Mouse (Mus musculus) spleen, postnatal 4 days (tissue): ENCODE results near the gene Cdkn1a.

Experiments
- DNase-seq, 2 experiments: peaks; one replicate each; pipeline ENCODE4 v3.0.0; 2022; ENCODE audit warnings: low spot score in 2 of 2

Cdkn1a gene

DNA sequence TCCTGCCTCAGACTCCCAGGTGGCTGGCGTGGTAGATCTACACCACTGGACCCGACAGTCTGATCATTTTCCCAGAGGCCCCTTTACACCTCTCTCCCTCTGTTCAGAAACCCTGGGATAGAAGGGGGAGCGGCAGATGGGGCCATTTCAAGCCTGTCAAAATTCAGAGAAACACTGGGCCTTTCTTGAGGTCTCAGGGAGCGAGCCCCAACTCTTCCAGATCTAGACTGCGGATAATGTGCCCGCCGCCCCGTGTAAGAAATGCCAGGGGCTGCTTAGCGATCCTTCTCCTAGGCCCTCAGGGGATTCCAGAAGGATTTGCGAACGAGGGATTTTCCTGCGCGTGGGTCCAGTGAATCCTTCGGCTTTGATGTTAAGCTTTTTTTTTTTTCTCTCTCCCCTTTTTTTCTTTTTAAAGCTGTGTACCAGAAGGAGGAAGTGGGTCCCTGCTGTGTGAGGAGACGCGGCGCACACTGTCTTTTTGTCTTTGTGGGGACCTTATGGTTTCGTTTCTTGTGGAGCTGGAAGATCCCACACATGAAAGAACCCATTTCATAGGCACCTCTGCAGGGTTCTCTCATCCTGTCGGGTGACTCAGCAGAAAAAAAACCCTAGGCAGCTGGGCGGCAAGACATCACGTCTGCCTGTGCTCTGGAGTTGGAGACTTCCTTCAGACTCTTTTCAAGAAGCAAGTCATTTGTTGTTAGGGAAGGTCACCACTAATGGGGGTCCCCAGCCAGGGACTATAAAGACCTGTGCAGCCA is 9.0 kb upstream of the Cdkn1a start:
- no peak for DNase-seq

DNA sequence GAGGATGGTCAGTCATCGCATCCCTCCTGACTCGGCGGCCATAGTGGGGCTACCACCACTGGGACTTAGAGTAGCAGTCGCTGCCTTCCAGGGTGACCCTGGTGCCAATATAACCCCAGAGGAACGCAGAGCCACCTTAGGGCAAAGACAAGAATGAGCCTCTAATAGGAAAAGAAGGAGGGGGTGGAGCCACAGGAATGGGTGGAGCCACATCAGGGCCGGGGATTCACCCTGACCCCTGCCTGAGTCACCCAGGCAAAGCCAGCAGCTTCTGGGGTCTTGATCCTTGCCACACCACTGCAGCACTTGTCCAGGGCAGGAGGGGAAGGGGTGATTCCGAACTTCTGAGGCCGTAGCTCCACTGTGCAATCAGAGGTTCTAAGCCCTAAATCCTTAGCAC is 7.2 kb upstream of the Cdkn1a start:
- no peak for DNase-seq

DNA sequence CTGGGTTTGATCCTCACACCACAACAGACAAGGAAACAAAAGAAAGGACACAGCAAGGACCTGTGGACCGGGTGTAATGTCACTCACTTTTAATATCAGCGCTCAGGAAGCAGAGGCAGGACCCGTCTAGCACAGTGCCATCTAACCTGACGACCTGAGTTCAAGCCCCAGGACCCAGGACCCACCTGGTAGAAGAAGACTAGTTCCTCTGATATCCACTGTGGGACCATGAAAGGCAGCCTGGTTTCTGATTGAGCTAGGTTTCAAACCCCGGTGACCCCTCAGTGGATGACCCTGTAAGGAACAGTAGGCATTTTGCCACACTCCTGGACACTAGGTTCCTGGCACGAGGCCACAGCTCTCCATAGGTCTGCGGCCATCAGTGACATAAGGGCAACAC is 6.1 kb upstream of the Cdkn1a start:
- DNase-seq: peak in 1 of 2 experiments; percentile 57

DNA sequence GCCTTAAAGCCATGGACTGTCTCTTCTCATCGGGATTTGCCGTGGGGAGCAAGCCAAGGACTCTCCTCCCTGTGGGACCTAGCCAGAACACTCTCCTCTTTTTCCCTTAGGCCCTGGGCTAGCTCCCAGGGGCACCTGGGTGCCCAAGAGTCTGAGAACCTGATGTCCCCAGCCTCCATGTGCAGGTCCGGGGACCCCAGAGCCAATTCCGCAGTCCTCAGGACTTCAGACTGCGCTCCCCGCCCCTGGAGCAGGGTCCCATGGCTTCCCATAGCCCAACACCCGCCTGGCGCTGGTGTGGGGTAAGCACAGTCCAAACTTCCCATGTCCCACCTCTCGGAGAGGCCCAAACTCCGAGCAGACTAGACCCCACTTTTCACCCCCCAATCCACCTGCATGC is 5.5 kb upstream of the Cdkn1a start:
- DNase-seq: peak in 1 of 2 experiments; percentile 55

DNA sequence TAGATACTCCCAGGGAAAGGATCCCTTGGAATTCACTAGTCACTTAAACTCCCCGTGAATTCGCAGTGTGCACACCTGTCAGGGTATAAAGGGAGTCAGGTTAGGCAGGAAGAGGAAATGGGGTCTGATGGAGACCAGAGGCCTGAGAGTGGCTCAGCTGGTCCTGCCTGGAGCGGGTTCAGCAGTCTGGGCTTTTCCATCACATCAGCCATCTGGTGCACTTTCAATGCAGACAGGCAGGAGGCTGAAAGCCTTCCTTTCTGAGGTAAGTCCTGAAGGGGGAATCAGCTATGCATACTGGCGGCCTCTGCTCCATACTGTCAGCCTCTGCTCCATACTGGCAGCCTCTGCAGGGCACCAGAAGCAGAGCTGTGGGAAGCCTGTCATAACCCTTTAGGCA is 3.9 kb upstream of the Cdkn1a start:
- DNase-seq: peak in 1 of 2 experiments; percentile 48

DNA sequence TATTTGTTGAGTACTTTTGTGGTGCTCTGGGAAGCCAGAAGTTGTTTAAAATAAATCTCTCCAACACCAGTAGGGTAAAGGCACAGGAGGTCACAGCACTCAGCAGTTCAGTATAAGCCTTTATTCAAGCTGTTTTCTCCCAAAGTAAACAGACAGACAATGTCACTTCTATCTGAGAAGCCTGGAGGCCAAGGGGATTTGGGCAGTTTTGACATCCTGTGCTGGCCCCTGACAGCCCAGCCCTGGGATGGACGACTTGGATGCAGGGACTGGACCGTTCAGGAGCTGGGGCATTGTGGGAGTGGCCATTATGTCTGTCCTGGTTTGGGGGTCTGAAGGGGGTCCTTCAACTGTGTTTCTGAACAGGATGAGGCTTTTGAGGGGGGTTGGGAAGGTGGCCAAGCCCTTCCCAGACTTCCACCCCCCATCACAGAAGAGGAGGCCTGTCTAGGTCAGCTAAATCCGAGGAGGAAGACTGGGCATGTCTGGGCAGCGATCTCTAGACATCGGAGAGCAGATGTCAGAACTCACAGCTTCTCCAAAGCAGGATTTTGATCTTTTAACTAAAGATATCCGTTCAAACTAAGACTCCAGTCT is 670 bp downstream of the Cdkn1a start:
- peak in 1 of 2 experiments; percentile 56 for DNase-seq

DNA sequence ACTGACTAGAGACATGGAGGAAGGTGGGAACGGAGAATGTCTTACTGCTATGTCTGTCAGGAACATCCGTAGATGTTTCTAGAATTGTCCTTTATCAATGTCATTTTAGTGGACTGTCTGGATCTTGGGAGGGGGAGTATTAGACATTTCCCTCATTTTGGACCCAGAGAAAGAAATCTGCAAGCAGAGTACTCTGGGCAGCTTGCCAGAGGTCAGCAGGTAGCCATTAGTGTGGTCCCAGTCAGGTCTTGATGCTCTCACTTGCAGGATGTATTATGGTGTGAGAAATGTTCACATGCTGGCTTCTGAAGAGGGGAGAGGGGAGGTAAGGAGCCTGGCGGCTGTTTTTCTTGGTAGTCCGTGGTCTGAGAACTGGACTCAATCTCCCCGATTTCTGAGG is 1.7 kb downstream of the Cdkn1a start:
- peak in 1 of 2 experiments; percentile 35 for DNase-seq

DNA sequence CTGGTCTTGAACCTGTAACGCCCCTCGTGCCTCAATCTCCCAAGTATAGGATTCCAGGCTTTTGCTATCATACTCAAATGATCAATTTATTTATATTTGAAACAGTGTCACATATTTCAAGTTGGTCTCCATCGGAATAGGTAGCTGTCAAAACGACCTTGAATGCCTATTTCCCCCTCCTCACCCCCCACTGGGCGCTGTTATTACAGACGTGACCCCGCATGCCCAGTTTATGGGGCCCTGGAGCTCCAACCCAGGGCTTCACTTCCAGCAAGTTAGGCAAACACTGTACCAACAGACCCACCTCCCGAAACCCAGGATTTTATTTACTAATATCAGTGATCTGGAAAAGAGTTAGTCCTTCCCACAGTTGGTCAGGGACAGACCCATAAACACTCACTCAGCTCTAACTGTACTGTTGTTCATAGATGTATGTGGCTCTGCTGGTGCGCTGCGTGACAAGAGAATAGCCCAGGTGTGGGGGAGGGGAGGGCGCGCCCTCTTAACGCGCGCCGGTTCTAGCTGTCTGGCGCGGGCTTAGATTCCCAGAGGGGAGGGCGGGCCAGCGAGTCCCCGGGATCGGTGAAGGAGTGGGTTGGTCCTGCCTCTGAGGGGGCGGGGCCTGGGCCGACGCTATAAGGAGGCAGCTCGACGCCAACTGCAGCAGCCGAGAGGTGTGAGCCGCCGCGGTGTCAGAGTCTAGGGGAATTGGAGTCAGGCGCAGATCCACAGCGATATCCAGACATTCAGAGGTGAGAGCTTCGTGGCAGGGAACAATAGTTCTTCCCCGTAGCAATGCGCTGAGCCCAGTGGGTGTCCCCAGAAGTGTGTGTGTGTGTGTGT is 2.6 kb downstream of the Cdkn1a start:
- peak; percentile 74 to 87 for DNase-seq

DNA sequence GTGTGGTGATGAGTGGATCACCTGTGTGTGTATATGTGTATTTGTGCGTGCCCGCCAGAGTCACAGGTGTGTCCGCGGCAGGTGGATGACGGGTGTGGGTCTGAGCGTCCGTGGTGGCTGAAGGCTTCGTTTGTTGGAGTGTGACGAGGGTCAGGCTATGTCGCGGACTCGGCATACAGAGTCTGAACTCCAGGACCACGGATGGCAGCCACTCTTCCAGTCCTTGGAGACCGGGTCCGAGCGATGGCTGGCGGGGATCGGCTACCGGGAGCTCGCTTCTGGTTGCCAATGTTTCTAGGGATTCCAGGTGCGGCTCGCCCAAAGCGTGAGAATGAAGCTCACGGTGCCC is 3.2 kb downstream of the Cdkn1a start:
- DNase-seq: no peak

DNA sequence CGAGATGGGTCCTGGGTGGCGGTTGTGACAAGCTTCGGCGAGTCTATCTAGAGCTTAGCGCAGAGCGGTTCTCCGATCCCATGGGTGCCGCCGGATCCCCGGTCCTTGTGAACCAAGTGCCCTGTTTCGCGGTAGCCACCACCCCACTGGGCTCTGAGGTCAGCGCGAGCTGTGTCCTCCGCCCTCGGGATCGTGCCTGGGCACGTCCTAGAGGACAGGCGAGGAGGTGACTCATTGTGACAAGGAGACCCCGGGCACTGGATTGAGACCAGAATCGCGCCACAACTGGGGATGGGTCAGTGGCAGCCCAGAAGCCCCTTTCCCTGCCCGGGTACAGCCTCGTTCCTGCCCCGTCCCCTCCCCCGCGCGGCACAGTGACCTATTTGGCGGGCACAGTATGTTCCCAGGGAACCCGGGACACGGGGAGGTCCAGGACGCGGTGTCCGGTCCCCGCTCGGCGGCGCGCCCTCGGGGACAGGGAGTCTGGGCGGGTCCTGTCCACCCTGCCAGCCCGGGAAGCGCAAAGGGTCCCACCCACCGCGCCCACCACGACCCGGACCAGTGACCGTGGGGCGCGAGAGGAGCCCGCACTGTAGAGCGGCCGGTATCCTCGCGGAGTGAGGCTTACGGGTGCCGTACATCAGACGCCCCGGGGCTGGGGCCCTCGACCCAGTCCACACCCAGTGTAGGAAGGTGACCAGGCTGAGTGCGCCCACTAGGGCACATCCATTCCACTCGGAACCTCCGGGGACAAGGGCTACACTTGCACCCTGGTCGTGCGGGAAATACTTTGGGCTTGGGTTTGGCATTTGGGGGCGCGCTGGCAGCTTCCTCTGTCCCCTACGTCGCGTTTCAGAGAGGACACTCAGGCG is 3.8 kb downstream of the Cdkn1a start:
- peak; percentile 43 to 80 for DNase-seq

DNA sequence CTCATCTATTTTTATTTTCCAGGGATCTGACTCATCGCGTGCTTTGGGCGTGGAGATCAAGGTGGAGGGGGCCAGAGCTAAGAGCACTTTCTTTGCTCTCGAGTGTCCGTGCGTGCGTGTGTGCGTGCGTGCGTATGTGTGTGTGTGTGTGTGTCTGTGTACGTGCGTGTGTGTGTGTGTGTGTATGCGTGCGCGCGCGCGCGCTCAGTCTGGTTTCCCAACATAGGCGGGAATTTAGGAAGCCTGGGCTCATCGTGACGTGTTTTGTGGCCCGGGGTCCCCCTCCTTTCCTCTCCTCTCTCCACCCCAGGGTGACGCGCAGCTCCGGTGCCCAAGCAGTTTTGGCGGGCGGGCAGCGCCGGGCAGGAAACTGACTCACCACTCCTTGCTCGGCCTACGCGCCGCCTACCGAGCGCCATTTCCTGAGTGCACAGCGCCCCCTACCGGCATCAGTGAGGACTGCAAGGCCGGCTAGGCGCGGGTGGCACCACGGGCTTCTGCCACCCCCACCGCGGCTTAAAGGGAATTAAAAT is 4.5 kb downstream of the Cdkn1a start:
- DNase-seq: peak; percentile 93 to 99

DNA sequence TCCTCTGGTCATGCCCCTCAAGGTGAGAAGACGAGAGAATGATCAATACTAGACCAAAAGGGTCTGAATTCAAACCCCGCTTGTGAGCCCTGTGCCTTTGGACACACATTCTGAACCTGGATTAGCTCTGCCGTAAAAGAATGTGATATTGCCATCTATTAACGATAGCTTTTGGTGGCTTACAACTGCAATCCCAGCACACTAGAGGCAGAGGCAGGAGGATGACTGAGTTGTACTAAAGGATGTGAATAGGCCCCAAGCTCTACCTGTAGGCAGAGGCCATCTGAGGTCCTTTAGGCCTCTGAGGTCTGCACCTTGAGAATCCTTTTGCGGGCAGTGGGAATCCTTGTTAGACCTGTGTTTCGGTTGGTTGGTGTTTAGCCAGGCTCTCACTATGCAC is 5.5 kb downstream of the Cdkn1a start:
- peak in 1 of 2 experiments; percentile 49 for DNase-seq

DNA sequence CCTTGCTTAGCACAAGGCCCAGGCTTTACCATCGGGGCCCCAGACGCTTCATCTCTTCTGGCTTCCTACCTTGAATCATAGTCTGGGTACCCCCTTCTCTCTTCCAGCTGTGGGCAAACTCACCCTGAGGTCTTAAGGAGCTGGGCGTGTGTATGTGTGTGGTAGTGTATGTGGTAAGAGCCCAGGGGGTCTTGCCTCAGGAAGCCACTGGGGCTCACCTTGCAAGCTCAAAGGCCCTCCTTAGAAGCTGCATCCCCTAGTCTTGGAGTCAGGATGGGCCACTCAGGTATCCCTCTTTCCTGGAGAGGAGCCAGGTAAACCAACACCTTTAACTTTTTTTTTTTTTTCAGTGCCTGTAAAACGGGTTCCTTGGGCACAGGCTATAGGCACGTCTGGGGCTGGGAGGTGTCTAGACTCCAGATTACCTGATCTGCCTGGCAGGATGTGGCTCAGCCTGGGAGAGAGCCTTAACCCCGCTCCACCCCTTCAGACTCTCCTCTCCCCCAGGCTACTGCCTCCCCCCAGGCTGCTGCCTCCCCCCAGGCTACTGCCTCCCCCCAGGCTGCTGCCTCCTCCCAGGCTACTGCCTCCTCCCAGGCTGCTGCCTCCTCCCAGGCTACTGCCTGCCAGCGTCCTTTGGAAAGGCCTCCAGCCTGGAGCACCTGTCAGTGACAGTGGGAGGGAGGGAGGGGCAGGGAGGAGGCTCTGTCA is 6.2 kb downstream of the Cdkn1a start:
- peak in 1 of 2 experiments; percentile 55 for DNase-seq

DNA sequence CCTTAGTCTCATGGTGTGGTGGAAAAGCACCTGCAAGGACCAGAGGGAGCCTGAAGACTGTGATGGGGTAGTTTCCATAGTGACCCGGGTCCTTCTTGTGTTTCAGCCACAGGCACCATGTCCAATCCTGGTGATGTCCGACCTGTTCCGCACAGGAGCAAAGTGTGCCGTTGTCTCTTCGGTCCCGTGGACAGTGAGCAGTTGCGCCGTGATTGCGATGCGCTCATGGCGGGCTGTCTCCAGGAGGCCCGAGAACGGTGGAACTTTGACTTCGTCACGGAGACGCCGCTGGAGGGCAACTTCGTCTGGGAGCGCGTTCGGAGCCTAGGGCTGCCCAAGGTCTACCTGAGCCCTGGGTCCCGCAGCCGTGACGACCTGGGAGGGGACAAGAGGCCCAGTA is 7.5 kb downstream of the Cdkn1a start:
- DNase-seq: peak in 1 of 2 experiments; percentile 61

DNA sequence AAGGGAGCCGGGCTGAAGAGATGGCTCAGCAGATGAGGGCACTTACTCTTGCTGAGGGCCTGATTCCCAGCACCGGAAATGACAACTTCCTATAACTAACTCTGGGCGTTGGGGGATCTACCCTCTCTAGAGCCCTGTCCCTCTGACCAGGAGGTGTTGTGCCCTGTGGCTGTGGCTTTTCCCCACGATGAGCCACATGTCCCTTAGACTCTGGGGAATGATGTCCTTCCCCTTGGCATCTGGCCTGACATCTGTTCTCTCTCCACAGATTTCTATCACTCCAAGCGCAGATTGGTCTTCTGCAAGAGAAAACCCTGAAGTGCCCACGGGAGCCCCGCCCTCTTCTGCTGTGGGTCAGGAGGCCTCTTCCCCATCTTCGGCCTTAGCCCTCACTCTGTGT is 8.3 kb downstream of the Cdkn1a start:
- peak in 1 of 2 experiments; percentile 59 for DNase-seq

DNA sequence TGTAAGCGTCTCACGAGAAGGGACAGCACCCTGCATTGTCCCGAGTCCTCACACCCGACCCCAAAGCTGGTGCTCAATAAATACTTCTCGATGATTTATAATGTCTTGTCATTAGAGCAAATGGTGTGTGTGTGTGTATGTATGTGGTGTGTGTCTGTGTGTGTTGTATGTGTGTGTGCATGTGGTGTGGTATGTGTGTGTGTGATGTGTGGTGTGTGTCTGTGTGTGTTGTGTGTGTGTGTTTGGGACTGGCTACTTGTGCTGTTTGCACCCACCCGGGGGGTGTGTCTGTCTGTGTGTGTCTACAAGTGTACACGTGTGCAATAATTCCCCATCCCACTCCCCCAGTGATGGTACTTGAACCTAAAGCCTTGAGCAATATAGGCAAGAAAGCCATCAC is 9.9 kb downstream of the Cdkn1a start:
- peak in 1 of 2 experiments; percentile 36 for DNase-seq

DNA sequence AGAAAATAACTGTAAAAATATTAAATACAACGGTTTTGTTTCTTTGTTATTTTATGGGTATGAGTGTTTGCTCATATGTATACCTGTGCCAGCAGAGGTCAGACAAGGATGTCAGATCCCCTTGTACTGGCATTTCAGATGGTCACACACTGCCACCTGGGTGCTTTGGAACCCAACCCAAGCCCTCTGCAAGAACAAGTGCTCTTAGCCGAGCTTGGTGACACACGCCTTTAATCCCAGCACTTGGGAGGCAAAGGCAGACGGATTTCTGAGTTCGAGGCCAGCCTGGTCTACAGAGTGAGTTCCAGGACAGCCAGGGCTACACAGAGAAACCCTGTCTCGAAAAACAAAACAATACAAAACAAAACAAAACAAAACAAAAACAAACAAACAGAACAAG is 19.6 kb downstream of the Cdkn1a start:
- peak in 1 of 2 experiments; percentile 50 for DNase-seq

DNA sequence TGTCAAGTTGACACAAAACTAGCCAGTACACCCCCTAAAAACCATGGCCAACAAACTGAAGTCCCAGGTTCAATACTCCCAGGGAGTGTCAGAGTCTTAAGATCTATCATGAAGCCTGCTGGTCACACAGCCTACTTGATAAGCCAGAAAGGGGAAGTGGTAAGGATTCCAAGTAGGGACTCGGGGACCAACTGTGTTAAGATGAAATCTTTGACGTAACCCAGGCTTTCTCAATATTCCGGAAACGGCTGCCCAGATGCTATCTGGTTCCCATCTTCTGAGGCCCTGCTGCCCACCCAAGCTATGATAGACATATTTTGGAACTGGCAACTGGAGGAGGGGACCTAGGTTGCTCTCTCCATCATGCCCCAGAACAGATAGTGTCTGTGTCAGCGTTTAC is 20.6 kb downstream of the Cdkn1a start:
- DNase-seq: peak in 1 of 2 experiments; percentile 54

DNA sequence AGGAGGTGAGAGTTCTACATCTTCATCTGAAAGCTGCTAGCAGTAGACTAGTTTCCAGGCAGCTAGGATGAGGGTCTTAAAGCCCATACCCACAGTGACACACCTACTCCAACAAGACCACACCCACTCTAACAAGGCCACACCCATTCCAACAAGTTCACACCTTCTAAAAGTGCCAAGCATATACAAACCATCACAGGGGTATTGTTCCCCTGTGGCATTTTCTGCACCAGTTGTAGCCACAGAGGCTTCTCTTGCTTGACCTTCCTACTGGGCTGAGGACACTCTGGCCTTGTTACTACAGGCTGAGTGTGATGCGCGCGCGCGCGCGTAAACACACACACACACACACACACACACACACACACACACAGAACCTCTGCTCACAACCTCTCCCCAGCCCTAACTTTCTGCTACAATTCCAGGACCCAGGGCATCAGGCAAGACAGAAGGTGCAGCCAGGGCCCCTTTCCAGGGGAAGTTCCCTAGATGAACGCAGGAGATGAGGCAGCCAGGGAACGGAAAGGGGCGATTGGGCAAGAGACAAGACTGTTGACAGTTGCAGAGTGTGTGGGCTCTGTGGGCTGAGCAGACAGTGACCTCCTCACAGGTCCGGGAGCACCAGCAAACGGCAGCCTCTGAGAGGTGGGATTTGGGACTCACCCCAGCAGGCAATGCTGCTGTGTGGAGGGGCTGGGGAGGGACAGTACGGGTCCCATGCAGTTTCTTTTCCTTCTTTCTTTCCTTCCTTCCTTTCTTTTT is 23.0 kb downstream of the Cdkn1a start, which contains the start of gene Rab44:
TSS of gene Rab44 (plus strand) at position 555 of the 762 bp plus-strand sequence.
- peak; percentile 28 to 70 for DNase-seq

DNA sequence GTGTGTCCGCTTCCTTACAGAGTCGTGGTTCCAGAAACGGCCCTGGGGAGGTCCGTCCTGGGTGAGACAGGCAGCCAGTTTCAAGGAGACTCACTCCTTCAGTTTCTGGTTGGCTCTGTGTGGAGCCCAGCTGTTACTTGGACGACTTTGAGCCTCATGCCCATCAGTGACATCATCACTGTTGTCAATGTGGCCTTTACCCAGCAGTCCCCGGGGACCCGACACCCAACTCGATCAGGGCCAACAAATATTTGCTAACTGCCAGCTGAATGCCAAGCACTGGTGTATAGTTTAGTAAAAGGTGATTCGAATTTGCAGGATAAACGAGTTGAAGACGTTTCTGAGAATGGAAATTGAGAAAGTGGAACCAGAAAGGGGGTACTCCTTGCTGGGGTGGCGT is 25.2 kb downstream of the Cdkn1a start:
- peak in 1 of 2 experiments; percentile 52 for DNase-seq
